Mouse (Mus musculus) neural tube, embryonic 11.5 days (tissue): Measurements from ENCODE around the gene Cc2d1a. TPM values are rescaled to one million over a fixed set of nuclear protein-coding genes. Genes with fewer than 3 reads are reported as not detected.
A peak's percentile ranks its signal among the peaks of the same experiment; 100 is the strongest.

Source experiments
- ATAC-seq: fragments of 200-750 bp; cut with Nextera tagmentation; 2 replicates; pipeline ENCODE4 v1.8.0; 2017; ENCODE audit warnings: moderate number of reproducible peaks, mild to moderate bottlenecking, moderate TSS enrichment, moderate library complexity; ENCODE audit not compliant: insufficient read depth, low FRiP score, low TSS enrichment
- DNase-seq: peaks from one replicate; pipeline ENCODE4 v3.0.0-alpha.2; 2015; ENCODE audit warnings: low spot score
- H3K27ac ChIP-seq: fragments of 300-500 bp; sonication (generic); 2 replicates; pipeline ENCODE4 v1.5.1; 2014; ENCODE audit warnings: low read depth, mild to moderate bottlenecking, low read length
- H3K27me3 ChIP-seq: fragments of 300-500 bp; sonication (generic); 2 replicates; pipeline ENCODE4 v1.6.1; 2014; ENCODE audit warnings: mild to moderate bottlenecking, low read length, mixed read lengths; ENCODE audit not compliant: control insufficient read depth, insufficient read depth
- H3K36me3 ChIP-seq: fragments of 300-500 bp; sonication (generic); 2 replicates; pipeline ENCODE4 v1.6.1; 2014; ENCODE audit warnings: mild to moderate bottlenecking, low read length, moderate library complexity, mixed read lengths; ENCODE audit not compliant: control insufficient read depth, insufficient read depth
- H3K4me1 ChIP-seq: fragments of 300-500 bp; sonication (generic); 2 replicates; pipeline ENCODE4 v1.6.1; 2014; ENCODE audit warnings: low read length, mixed read lengths; ENCODE audit not compliant: control insufficient read depth, insufficient read depth
- H3K4me2 ChIP-seq: fragments of 300-500 bp; sonication (generic); 2 replicates; pipeline ENCODE4 v1.6.1; 2014; ENCODE audit warnings: low read depth, mild to moderate bottlenecking, moderate library complexity
- H3K4me3 ChIP-seq: fragments of 300-500 bp; sonication (generic); 2 replicates; pipeline ENCODE4 v1.5.1; 2014; ENCODE audit warnings: low read depth, low read length
- H3K9ac ChIP-seq: fragments of 300-500 bp; sonication (generic); 2 replicates; pipeline ENCODE4 v1.6.1; 2014; ENCODE audit warnings: mild to moderate bottlenecking, low read length
- H3K9me3 ChIP-seq: fragments of 300-500 bp; sonication (generic); 2 replicates; pipeline ENCODE4 v1.6.1; 2016; ENCODE audit warnings: low read length; ENCODE audit not compliant: control insufficient read depth
- WGBS: fragments of 180-500 bp; shearing (Covaris S2); extraction: QIAGEN DNeasy Blood & Tissue Kit; methylation state at CpG from one replicate; pipeline ENCODE4 v1.1.7; 2014; 5-methylcytosine and 5-hydroxymethylcytosine counted together
- polyA plus RNA-seq: library from polyadenylated mRNA; unstranded; fragments of >200 nt; fragmentation: Nextera tagmentation; extraction: Ambion mirVana; gene quantifications from 2 replicates; pipeline ENCODE4 v1.2.1, GENCODE M21; 2014

Gene Cc2d1a
- polyA plus RNA-seq, 1 experiment from 2014 or later = 11.2 TPM

DNA sequence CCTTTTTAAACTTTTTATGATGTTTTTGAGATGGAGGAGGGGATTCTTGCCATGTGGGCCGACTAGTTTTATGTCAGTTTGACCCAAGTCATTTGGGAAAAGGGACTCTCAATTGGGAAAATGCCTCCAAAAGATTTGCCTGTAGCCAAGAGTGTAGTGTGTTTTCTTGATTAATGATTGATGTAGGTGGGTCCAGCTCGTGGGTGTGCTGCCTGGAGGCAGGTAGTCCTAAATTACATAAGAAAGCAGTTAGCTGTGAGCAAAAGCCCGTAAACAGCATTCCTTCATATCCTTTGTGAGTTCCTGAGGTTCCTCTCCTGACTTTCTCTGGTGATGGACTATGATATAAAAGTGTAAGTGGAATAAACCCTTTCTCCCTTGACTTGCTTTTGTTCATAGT, 1.4 kb upstream of the Cc2d1a start:
- Histone ChIP-seq H3K4me1 (no peaks in the 10 kb centered on the region; the same call in 1 of the 2 replicates), H3K4me2 (no peak overlapping the region), H3K27me3 (no peaks in the 10 kb centered on the region), H3K4me3 (no peak overlapping the region), H3K9ac (no peak overlapping the region), H3K9me3 (no peaks in the 10 kb centered on the region), H3K27ac (no peak overlapping the region), H3K36me3 (peaks cover under 1% of the 10 kb centered on the region; the same call in 1 of the 2 replicates)
- 76% methylated on average over 3 of the region's 3 CpGs for WGBS
- DNase-seq (no peak), ATAC-seq (no peak)

DNA sequence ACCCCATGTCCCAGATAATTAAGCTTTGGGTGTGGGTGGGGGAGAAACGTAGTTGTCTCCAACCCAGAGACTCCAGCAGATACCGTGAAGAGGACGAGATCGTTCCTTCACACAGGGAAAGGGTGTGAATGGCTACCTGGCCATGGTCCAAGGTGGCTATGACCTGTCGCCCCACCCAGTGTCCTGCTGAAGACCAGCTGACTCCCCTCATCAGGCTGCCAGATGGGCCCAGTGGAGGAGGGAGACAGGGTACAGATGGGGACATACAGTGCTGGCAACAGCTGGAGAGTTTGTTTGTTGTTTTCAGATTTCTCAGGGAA, 755 bp upstream of the Cc2d1a start:
- WGBS = 94% methylated on average over 5 of the region's 5 CpGs
- no peak overlapping the region for H3K9ac ChIP-seq
- no peaks in the 10 kb centered on the region for H3K9me3 ChIP-seq
- no peaks in the 10 kb centered on the region for H3K27me3 ChIP-seq
- DNase-seq = no peak
- H3K36me3 ChIP-seq = peaks cover 6% of the 10 kb centered on the region
- no peaks in the 10 kb centered on the region; the same call in 1 of the 2 replicates for H3K4me1 ChIP-seq
- peak; percentile 16; the same call in 1 of the 2 replicates for ATAC-seq
- H3K27ac ChIP-seq = no peak overlapping the region
- no peak overlapping the region for H3K4me3 ChIP-seq
- no peak overlapping the region; the same call in 1 of the 2 replicates for H3K4me2 ChIP-seq

DNA sequence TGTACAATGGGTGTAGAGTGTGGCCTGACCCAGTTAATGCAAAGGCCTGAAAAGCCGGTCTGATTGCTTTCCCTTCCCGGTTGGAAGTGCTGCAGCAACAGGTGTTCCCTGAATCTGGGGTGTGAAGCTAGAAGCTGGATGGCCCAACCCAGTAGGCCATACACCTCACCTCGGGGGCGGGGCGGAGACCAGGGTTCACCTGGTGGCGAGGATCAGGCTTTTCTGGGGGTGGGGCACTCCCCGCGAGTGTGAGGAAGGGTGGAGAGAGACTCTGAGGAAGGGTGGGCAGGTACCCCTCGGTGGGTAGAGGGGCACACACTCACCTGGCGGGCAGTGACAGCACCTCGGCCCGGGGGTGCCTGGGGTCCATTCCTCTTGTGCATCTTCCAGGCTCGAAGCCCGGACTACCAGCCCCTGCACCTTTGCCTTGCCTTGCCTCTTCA, 391 bp downstream of the Cc2d1a start:
- ATAC-seq (no peak), DNase-seq (no peak)
- Histone ChIP-seq H3K9me3 (no peaks in the 10 kb centered on the region), H3K27ac (no peak overlapping the region), H3K4me1 (no peaks in the 10 kb centered on the region; the same call in 1 of the 2 replicates), H3K27me3 (no peaks in the 10 kb centered on the region), H3K4me2 (peak overlapping the region; percentile 91), H3K36me3 (peaks cover 12% of the 10 kb centered on the region), H3K4me3 (peak overlapping the region; percentile 63), H3K9ac (peak overlapping the region; percentile 80)
- 10% methylated on average over 14 of the region's 14 CpGs for WGBS

- WGBS = 93% methylated on average over 8 of the region's 8 CpGs
- Histone ChIP-seq H3K27ac (no peak overlapping the region), H3K4me2 (no peak overlapping the region), H3K4me3 (no peak overlapping the region), H3K4me1 (no peaks in the 10 kb centered on the region; the same call in 1 of the 2 replicates), H3K9ac (no peak overlapping the region), H3K27me3 (no peaks in the 10 kb centered on the region), H3K9me3 (no peaks in the 10 kb centered on the region), H3K36me3 (peaks cover 12% of the 10 kb centered on the region)
- ATAC-seq = no peak
- no peak for DNase-seq
These were observed 3.0 kb downstream of the Cc2d1a start for GRCm38 (mm10) chr8:84144636-84145245.

- ATAC-seq (no peak), DNase-seq (no peak)
- Histone ChIP-seq H3K9me3 (no peaks in the 10 kb centered on the region), H3K27ac (no peak overlapping the region), H3K4me2 (no peak overlapping the region), H3K36me3 (peaks cover 26% of the 10 kb centered on the region), H3K9ac (no peak overlapping the region), H3K4me3 (no peak overlapping the region), H3K4me1 (no peaks in the 10 kb centered on the region), H3K27me3 (no peaks in the 10 kb centered on the region)
- WGBS = 93% methylated on average over 4 of the region's 4 CpGs
These were observed 6.9 kb downstream of the Cc2d1a start for GRCm38 (mm10) chr8:84140838-84141237.

DNA sequence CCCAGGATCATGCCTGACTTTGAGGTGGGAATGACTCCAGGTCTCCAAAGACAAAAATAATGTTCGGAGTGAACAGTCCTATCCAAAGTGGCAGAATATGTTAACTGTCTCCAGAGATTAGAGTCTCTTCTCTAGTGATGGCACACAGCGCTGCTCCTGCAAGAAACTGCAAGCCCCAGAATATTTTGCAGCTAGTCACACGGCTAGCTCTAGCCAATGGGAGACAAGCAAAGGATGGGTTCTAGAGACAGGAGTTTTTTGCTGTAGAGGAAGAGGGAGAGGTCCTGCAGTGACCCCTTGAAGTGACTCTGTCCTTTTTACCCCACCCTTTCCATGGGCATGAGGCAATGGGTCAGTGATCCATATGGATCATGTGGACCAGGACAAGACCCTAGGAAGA, 9.9 kb downstream of the Cc2d1a start:
- Histone ChIP-seq H3K27ac (no peak overlapping the region), H3K4me1 (no peaks in the 10 kb centered on the region), H3K4me3 (no peak overlapping the region), H3K36me3 (peaks cover 28% of the 10 kb centered on the region), H3K9ac (no peak overlapping the region), H3K9me3 (no peaks in the 10 kb centered on the region), H3K27me3 (no peaks in the 10 kb centered on the region), H3K4me2 (no peak overlapping the region)
- 91% methylated on average over 3 of the region's 3 CpGs for whole genome bisulfite sequencing
- DNase-seq = no peak
- ATAC-seq = no peak

GRCm38 (mm10) chr8:84132225-84132624, 15.5 kb downstream of the Cc2d1a start:
- Histone ChIP-seq H3K4me1 (no peaks in the 10 kb centered on the region), H3K27me3 (no peaks in the 10 kb centered on the region), H3K4me2 (no peak overlapping the region), H3K36me3 (peaks cover 21% of the 10 kb centered on the region), H3K9me3 (no peaks in the 10 kb centered on the region), H3K9ac (no peak overlapping the region), H3K27ac (no peak overlapping the region), H3K4me3 (no peak overlapping the region)
- no peak for DNase-seq
- 90% methylated on average over 8 of the region's 8 CpGs for WGBS
- no peak for ATAC-seq

- WGBS = 40% methylated on average over 30 of the region's 30 CpGs
- Histone ChIP-seq H3K4me3 (no peak overlapping the region), H3K9ac (no peak overlapping the region), H3K4me1 (no peaks in the 10 kb centered on the region), H3K4me2 (no peak overlapping the region; the same call in 1 of the 2 replicates), H3K36me3 (peaks cover 15% of the 10 kb centered on the region), H3K9me3 (no peaks in the 10 kb centered on the region), H3K27me3 (no peaks in the 10 kb centered on the region), H3K27ac (no peak overlapping the region)
- DNase-seq = no peak
- ATAC-seq = no peak
These were observed 16.9 kb downstream of the Cc2d1a start for GRCm38 (mm10) chr8:84130806-84131205.

GRCm38 (mm10) chr8:84128277-84128676, 19.5 kb downstream of the Cc2d1a start:
- no peak overlapping the region for H3K9ac ChIP-seq
- ATAC-seq (no peak), DNase-seq (no peak)
- 80% methylated on average over 8 of the region's 8 CpGs for WGBS
- H3K9me3 ChIP-seq = no peaks in the 10 kb centered on the region
- no peak overlapping the region for H3K4me2 ChIP-seq
- peaks cover 4% of the 10 kb centered on the region for H3K36me3 ChIP-seq
- H3K27me3 ChIP-seq = no peaks in the 10 kb centered on the region
- no peak overlapping the region for H3K27ac ChIP-seq
- no peaks in the 10 kb centered on the region for H3K4me1 ChIP-seq
- H3K4me3 ChIP-seq = no peak overlapping the region
